Mouse (Mus musculus) left cerebral cortex, postnatal 4 days (tissue): Measurements from ENCODE around the gene Mid1. TPM values are rescaled to one million over a fixed set of nuclear protein-coding genes. Genes with fewer than 3 reads are reported as not detected.

ENCODE experiments used
- DNase-seq: peaks from one replicate; pipeline ENCODE4 v3.0.0-alpha.2; 2022
- intact Hi-C: fragments of 180-260 bp; cut with DNase I; formaldehyde crosslinking; loops from one replicate; pipeline ENCODE4 v1.15.1; 2025
- total RNA-seq, 2 experiments: library from RNA; stranded (reverse); gene quantifications; 2 replicates each; pipeline ENCODE4 v1.2.3; 2021

The Mid1 gene
- total RNA-seq, 2 experiments from 2014 or later: 29.1 to 47.2 TPM

DNA sequence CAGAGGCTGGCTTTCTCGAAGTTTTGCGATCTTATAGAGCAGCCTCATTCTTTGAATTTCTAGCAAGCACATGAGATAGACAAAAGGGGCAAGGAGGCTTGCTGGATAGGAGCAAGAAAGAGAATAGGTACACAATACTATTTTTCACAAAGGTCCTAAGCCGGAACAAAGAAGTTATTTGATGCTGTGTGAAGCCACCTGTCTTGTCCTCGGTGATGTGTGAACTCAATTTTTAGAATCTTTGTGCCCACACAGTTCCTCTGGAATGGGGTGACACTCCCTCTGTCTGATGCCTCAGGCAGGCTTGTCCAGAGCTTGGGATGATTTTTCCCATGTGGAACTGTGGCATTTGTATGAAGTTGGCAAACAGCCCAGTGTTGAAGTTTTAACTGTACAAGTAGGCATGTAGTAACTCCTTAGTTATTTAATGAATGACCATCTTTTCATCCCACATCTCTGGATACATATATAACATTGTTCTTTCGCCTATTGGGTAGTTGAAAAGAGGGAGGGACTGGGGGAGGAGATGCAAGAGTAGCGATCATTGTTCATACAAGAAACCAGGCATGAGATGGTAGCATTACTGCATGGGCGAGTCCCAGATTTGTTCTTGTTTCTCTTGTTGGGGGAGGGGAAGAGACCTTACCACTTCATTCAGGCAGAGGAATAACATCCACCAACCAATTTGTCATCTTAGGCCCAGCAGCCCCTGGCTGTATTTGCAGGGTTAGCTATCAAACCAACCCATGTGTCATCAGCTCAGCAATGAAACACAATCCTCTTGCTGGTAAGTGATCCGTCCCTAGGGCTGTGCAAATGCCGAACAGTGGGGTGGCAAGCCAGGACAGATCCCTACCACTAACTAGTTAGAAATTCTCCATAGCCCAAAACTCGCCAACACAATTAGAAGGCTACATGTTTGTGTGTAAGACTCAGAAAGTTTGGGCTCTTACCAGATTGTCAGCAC, 196.5 kb downstream of the Mid1 start:
- no peak for DNase-seq
- intact Hi-C loops: no loop called here

DNA sequence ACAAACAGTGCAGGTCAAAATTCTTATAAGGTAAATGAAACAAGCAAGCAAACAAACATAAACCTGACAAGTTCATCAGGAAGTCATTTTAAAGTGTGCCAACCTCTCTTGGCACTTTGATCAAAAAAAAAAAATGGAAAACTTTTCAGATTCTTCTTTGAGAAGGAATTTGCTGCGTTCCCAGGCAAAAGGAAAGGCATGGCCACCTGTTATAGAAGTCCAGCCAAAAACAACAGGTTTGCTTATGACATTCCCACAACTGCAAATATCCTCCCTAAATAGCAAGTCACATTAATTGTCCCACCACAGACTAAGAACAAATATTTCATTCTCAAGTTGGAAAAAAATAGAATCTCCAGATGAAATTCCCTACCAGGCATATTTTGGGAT, 197.2 kb downstream of the Mid1 start:
- intact Hi-C loops: no loop called here
- no peak for DNase-seq

DNA sequence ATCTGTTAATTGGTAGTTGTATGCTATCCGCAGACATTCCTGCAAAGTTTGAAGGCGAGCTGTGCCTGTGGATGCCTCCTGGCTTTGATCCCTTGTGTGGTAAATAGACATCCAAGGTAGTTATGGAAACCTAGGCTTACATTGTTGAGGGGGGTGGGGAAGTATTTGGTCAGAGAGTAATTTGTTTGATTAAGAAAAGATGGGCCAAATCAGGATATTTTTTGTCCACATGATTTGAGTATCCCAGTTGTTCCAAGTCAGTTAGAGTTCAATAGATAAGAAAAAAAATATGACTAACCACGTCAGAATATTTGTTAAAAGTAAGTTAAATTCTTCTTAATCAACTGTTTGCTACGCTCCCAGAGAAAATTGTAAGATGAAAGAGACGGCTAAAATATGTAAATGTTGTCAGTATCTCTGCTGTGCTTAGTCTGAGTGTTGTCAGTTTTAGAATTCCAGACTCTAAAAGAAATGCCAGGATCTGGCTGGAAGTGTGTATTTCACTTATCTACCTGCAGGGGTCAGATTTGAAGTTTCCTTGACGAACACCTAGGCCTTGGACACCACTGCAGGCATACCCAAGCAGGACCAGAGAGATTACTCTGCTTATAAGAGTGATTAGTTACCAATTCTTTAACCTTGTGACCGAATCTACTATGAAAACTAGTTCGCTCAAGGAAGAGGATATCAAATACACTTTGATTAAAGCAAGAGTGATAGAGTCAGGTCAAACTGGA, 198.7 kb downstream of the Mid1 start:
- no peak for DNase-seq
- intact Hi-C loops: no loop called here

DNA sequence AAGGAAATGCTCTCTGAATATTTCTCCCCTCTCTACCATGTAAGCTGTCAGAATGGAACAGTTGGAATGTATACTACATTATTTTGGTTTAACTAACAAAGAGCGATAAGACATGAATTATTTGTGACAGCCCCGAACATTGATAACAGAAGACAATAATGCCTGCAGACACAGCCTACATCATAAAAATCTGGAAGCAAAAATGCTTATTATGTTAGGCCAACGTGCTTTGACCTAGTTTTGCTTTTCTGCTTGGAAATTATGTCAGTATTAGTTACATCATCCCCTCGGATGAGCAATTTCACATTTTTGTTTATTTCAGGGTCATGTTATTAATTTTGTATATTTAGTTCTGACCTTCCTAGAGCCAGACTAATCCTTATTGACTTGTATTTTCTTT, 205.5 kb downstream of the Mid1 start:
- intact Hi-C loops: no loop called here
- no peak for DNase-seq

DNA sequence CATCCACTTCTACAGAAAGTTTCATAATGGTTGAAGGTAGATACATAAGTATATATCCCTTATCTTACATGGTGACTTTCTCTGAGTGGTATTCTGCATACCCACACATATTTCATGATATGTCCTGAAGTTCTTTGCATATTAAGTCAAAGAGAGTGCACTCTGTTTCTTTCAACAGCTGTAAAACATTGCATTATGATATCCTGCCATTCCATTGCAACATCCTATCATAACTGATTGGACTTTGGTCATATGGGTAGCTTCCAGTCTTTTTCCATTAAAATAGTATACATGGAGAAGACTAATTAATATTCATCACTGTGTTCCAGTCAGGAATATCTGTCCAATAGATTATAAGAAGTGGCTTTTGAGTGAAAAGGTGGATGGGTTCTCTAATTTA, 207.1 kb downstream of the Mid1 start:
- no peak for DNase-seq
- intact Hi-C loops: no loop called here

DNA sequence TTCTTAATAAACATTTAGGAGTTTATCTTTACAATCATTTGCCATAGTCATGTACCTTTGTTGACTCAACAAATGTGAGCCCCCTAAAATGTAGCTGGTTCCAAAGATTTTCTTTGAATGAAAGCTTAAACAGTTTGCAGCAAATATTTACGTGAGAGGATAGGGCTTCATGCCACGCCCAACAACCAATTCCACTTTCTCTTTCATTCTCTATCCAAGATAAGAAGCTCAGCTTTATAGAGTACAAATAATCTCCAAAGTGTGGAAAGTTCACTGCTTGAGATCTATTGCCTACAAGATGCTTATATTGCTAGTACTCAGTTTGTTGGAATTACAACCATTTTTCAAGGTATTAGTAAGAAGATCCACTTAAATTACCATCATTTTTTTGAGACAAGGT, 207.6 kb downstream of the Mid1 start:
- intact Hi-C loops: no loop called here
- no peak for DNase-seq

DNA sequence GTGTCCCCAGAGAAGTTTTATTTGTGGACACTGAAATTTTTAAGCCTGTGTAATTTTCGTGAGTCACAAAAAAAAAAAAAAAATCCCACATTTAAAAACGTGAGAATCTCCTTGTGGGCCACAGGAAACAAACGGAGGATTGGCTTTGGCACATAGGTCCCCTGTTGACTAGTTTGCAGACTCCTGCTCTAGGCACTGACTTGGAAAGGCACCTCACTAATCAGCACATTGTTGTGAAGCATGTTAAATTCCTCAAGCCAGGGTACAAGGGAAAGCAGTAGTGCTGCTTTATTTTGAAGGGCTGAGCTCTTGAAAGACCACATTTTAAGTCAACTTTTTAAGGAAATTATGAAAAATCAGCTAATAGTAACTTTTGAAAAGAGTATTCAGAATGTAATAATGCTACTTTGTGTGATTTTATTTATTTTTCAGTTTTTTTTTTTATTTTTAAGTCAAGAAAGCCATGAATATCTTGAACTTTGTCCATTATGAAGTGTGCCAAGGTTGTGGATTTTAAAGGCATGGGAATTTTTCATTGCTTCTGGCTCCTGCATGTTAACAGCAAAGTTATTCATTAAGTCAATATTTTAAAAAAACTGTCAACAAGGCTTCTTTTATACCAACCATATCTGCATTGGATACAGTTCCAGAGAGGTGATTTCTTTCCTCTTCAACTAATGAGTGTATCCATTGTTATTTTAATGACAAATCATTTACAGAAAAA, 214.4 kb downstream of the Mid1 start:
- DNase-seq: no peak
- intact Hi-C loops: no loop called here

DNA sequence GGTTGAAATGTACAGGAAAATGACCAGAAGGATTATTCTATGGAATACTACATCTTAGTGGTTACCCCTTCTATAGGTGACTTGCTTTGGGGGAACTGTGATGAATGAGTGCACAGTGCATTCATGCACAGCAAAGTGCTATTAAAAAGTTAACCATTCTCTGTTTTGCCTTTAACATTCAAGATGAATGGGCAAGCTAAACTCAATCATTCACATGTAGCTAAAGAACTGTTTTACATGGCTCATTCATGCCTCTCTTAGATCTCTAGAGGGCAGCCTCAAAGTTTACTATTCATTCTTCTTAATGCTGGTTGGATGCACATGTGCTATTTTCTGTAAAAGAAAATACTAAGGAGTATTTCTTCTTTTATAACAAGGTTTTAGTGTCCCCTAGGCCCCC, 217.9 kb downstream of the Mid1 start:
- no peak for DNase-seq
- intact Hi-C loops: no loop called here

DNA sequence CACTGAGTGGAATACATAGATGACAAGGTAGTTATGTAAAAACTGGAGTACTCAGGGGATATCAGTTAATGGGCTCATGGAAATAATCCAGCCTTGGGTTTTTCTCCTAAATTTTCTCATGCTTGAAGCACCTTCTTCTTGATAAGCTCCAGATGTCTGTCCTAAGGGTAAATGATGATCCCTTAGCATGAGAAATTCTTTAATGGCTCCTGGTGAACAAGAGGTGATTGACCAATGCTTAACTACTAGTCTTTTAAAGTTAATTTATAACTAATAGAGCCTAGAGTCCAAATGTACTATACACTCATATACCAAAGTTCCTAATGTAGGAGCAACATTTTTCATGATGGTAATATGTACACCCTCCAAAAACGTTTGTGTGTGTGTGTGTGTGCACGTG, 218.7 kb downstream of the Mid1 start:
- no peak for DNase-seq
- intact Hi-C loops: no loop called here

DNA sequence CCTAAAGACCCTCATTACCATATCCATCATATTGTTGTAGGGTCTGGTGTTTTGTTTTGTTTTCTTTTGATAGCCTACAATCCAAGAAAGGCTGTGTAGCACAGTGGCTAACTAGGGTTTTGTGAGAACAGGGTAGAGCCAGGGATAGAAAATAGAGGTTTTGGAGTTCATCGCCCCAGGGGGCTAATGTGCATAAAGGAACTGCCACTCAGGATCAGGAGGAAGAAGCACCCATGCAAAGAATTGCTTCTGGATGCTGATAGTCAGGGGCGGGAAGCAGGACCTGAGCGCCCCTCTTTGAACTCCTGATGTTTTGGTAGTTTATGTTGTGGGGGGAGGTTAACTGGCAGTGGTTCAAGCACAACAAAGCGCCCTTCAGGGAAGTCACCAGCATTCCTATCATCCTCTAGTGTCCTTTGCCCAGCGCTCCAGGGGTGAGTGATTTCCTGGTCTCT, 221.1 kb downstream of the Mid1 start:
- intact Hi-C loops: loop anchor here (2.0 kb wide), 1 partner anchor 21 kb away; no protein-coding TSS in a partner anchor
- DNase-seq: peak; percentile 62

DNA sequence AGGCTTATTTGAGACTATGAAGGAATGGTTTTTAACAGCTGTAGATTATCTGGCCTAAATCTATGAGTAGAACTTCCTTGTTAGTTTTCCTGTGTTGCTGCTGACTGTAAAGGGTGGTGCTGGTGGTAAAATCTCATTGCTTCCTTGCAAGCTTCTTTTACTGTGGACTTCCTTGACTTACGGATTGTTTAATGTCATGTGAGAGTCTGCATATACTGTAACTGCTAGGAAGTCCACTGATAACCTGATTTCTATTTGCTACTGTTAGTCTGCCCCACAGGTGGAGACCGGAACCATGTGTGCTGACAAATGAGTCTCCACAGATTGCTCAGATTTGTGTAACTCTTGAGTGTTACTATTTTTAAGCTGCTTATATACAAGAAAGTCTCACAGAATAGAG, 224.9 kb downstream of the Mid1 start:
- no peak for DNase-seq
- intact Hi-C loops: no loop called here

DNA sequence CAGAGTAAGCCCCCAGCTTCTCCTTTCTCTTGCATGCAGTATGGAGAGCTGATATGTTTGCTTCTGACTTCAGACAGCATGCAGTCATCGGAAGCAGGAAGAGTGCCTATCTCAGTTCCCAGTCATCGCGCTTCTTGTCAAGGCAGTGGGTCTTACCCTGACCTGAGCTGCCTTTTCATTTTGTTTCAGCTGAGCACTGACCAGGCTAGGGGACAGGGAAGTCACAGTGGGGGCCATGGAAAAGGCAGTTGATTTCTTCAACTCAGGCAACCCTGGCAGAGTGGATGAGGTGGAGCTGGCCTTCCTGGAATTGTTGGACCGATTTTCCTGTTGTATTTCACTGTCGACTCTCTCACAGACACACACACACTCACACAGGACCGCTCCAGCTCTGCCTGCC, 230.7 kb downstream of the Mid1 start:
- no peak for DNase-seq
- intact Hi-C loops: no loop called here

DNA sequence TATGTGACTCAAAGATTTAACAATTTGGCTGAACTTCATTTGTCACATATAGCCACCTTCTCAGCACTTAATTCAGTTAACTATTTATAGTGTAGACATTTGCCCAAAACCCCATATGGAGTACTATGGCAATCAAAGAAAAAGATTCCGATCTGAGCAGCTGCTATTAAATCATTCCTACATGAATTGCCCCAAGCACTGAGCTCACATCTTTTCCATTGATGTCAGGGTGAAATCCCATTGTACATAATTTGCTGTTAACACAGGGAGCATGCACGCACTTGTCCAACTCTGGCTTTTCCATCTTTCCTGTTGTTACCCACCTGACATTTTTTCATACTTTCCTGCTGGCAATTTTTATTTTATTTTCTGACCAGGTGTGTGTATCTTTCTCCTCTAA, 237.5 kb downstream of the Mid1 start:
- intact Hi-C loops: no loop called here

DNA sequence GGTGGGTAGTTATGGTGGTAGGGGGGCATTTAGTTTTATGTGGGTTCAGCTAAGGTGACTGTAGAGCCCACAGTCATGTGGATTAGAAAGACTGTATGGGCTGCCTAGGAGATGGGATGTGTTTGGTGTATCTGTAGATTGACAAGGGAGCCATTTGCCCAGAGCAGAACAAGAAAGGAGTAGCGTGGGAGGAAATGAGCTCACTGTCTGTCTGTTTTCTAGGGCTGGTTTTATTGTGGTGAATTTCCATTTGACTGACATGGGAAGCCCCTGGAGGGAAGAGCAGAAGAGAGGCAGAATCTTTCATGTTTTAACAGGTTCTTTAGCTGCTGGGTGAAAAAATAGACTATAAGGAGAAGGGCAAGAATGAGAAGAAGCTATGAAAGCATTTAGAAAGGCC, 238.4 kb downstream of the Mid1 start:
- no peak for DNase-seq
- intact Hi-C loops: no loop called here

More for the DNA sequence above, 237.5 kb downstream of the Mid1 start:
- no peak for DNase-seq

DNA sequence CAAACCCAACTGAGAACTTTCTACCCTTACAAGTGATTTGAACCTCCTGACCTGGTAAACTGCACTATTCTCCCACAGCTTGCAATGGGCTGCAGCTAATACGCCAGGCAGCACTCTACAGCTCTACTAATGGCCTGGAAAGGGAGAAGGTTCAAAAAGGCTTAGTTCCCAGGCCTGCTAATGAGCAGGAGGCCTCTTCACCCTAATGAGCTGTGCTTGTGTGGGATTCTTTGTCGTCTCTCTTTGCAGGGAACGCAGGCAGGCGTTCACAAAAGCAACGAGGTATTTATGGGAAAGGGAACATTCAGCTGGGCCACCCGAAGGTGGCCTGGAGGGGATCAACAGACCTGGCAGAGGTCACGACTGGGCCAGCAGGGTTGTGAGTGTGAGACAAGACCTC, 240.6 kb downstream of the Mid1 start:
- intact Hi-C loops: no loop called here
- DNase-seq: no peak

DNA sequence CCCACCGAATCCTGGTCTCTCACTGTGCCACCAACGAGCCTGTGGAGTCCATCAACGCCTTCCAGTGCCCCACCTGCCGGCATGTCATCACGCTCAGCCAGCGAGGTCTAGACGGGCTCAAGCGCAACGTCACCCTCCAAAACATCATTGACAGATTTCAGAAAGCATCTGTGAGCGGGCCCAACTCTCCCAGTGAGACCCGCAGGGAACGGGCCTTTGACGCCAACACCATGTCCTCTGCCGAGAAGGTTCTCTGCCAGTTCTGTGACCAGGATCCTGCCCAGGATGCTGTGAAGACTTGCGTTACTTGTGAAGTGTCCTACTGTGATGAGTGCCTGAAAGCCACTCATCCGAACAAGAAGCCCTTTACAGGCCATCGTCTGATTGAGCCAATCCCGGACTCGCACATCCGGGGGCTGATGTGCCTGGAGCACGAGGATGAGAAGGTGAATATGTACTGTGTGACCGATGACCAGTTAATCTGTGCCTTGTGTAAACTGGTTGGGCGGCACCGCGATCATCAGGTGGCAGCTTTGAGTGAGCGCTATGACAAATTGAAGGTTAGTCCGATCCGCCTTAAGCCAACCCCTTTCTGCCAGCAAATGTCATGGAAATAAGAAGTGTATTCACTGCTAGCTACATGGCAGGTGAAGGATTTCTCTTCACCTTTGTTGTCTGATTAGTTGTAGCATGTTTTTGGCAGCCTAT, 242.3 kb downstream of the Mid1 start:
- DNase-seq: peak; percentile 19
- intact Hi-C loops: loop anchor here (2.0 kb wide), 1 partner anchor 20 kb away; no protein-coding TSS in a partner anchor

DNA sequence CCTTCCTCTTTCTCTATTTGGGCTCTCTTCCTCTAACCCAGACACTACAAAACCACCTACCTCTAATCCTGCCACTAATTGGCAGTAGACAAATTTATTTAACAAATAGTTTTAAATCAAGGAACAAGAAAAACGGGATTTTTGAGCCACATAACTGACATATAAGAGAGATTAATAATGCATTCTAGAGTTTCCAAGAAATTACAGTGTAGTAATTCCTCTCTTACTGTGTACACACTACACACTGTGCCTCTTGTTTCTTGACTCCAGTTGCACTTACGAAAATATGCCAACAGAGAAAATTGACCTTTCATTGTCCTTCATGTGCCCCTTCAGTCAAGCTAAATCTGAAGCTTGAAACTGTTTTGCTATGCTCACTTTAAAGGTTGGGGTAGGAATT, 245.9 kb downstream of the Mid1 start:
- intact Hi-C loops: no loop called here
- no peak for DNase-seq

DNA sequence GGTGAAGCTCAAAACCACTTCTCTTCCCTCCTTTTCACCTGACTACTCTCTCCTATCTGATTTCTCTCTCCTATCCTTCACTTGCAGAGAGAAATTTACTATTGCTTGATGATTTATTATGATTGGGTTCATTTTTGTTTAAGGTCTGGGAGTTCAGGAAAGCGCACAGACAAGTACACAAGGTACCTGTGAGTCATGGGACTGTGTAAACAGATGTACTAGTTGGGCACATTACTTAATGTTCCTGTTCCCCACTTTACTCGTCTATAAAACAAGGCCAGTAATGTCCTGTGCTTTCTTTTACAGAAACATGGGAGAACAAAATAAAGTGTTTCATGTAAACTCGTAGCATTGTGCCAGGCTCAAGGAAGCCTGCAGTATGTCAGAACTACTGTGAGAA, 248.2 kb downstream of the Mid1 start:
- intact Hi-C loops: no loop called here

DNA sequence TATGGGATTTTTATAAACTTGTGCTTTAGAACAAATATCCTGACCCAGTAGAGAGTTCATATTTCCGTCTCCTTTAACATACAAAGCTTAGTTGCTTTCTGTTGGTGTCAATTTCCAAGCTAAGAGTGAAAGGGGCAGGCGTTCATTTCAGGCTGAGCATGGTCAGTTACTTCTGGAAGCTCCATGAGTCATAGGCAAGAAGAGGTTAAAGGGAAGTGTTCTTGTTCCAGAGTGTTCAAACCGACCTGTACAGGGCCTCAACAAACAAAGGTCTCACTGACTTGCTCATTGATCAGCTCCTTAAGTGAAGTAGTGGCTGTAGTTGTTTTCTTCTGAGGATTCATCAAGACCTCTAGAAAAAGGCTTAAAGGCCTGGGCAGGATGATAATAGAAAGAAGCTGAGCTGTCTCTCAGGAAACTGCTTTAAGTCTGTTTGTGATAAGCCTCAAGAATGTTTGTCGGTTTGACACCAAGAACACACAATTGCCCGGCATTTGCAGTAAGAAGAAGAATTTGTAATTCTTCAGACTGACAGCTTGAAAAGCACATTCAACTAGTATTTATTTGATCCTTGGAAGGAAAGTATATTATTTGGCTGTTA, 252.2 kb downstream of the Mid1 start:
- no peak for DNase-seq
- intact Hi-C loops: no loop called here

More for the DNA sequence above, 248.2 kb downstream of the Mid1 start:
- no peak for DNase-seq

DNA sequence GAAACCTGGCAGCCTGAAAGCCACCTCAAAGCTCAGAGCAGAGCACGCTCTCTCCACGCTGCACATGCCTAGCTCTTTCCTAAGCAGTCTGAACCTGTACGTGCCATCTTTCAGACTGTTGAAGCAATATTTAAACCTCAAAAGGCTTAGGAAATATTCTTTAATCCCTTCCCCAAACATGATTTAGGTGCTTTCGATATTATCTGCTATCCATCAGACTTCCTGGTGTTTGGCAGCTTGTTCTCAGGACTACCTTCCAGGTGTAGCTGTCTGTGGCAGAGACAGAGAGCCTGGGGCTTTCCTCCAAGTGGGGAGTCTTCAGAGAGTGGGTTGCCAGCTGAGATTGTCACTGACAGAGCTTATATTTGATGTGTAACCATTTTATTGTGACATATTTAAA, 255.5 kb downstream of the Mid1 start:
- intact Hi-C loops: no loop called here
- DNase-seq: no peak
